Mouse (Mus musculus): ENCODE data around the gene Tbc1d9. TPM values are rescaled to one million over a fixed set of nuclear protein-coding genes. Genes with fewer than 3 reads are reported as not detected.
A peak's percentile ranks its signal among the peaks of the same experiment; 100 is the strongest.

Gene Tbc1d9
- total and polyA plus RNA-seq, 2 experiments from 2014 or later = 18.6 to 135 TPM

DNA sequence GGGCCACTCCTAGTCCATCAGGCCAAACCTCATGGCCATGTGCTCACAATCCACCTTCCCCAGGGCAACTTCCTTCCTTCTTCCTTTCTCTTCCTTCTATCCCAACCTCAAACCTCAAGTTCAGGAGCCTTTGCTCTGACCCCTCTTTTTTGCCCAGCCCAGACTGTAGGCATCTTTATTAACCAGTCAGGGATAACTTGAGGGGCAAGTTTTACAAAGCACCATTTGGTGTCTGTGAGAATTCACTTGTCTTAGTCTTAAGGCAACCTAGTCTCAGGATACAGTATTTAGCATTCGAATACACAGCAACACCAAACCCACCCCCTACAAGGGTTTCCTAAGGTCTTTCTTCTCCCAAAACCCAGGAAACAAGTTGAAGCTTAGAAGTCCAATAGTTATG is 5.5 kb upstream of the Tbc1d9 start:
- H3K27ac ChIP-seq (ENCODE audit: low read depth, low read length) = no peak overlapping the region
- WGBS = 68% methylated on average over 1 of the region's 1 CpGs
- H3K4me3 ChIP-seq (ENCODE audit: low read depth, low read length) = no peak overlapping the region
- no peak overlapping the region for H3K9ac ChIP-seq (replicated peaks; ENCODE audit: low read length, poor library complexity, severe bottlenecking)
- no peak for ATAC-seq (ENCODE audit: low FRiP score)
- DNase-seq (ENCODE audit: low spot score) = no peak
- no peaks in the 10 kb centered on the region for H3K4me1 ChIP-seq (ENCODE audit: insufficient read depth, low read length)
- no peak overlapping the region for H3K4me2 ChIP-seq (ENCODE audit: low read depth, low read length, poor library complexity, severe bottlenecking)
- H3K27me3 ChIP-seq (ENCODE audit: insufficient read depth, low read length) = no peaks in the 10 kb centered on the region
- H3K36me3 ChIP-seq (ENCODE audit: insufficient read depth, low read length) = no peaks in the 10 kb centered on the region
- no peaks in the 10 kb centered on the region for H3K9me3 ChIP-seq (ENCODE audit: low read length)
- no peak for TF ChIP-seq CTCF (IDR thresholded peaks at IDR 0.05)

GRCm38 (mm10) chr8:83160613-83161012 is 4.5 kb upstream of the Tbc1d9 start:
- no peaks in the 10 kb centered on the region for H3K36me3 ChIP-seq (ENCODE audit: insufficient read depth, low read length)
- no peaks in the 10 kb centered on the region for H3K9me3 ChIP-seq (ENCODE audit: low read length)
- no peaks in the 10 kb centered on the region for H3K4me1 ChIP-seq (ENCODE audit: insufficient read depth, low read length)
- H3K9ac ChIP-seq (replicated peaks; ENCODE audit: low read length, poor library complexity, severe bottlenecking) = no peak overlapping the region
- H3K4me2 ChIP-seq (ENCODE audit: low read depth, low read length, poor library complexity, severe bottlenecking) = no peak overlapping the region
- no peak for ATAC-seq (ENCODE audit: low FRiP score)
- no peak overlapping the region for H3K4me3 ChIP-seq (ENCODE audit: low read depth, low read length)
- WGBS = 74% methylated on average over 2 of the region's 2 CpGs
- DNase-seq (ENCODE audit: low spot score) = no peak
- no peak for TF ChIP-seq CTCF (IDR thresholded peaks at IDR 0.05)
- H3K27ac ChIP-seq (ENCODE audit: low read depth, low read length) = no peak overlapping the region
- H3K27me3 ChIP-seq (ENCODE audit: insufficient read depth, low read length) = no peaks in the 10 kb centered on the region

DNA sequence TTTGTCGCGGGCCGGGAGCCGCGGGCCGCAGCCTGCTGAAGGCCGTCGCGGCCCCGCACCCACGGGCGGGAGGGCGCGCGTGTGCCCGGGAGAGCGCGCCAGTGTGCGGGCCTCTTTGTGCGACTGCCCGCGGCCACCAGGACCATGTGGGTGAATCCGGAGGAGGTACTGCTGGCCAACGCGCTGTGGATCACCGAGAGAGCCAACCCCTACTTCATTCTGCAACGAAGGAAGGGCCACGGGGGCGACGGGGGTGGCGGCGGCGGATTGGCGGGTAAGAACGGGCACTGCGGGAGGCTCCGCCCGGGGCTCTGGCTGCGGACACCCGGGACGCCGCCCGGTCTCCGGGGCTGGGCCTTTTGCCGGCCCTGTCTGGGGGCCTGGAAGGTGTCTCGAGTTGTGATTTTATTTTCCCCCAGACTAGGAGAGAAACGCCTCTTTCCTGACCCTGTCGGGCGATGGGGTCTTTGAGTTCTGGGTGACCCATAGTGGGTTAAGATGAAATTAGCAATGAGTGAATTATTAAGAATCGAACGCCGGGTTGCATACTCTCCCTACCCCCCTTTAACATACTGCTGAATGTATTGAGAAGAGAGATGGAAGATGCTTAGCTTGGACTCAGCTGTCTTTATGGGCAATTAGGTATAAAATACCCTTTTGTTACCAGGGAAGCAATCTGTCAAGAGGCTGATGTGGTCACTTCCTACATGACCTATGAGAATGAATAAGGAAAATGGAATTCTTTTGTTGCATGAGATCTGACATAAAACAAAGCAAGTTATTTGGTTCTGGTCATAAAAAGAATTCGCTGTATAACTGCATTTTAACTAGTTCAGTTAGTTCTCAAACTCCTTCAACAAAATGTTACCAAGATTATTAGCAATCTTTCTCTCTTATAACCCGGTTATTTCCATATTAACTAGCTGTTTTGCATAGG is 1.0 kb downstream of the Tbc1d9 start, which contains the start of gene Gm10645:
Gene Gm10645 (minus strand): TSS at position 240 of the 937 bp plus-strand sequence.
- peaks cover 12% of the 10 kb centered on the region; the same call in 1 of the 2 replicates for H3K4me1 ChIP-seq (ENCODE audit: insufficient read depth, low read length)
- 1% methylated on average over 54 of the region's 54 CpGs for WGBS
- H3K36me3 ChIP-seq (ENCODE audit: insufficient read depth, low read length) = no peaks in the 10 kb centered on the region
- H3K27ac ChIP-seq (ENCODE audit: low read depth, low read length) = peak within 1 kb of the TSS; percentile 94
- peak within 1 kb of the TSS; percentile 66 for H3K4me2 ChIP-seq (ENCODE audit: low read depth, low read length, poor library complexity, severe bottlenecking)
- peak; percentile 40 for DNase-seq (ENCODE audit: low spot score)
- TF ChIP-seq CTCF (IDR thresholded peaks at IDR 0.05) = no peak
- peak within 1 kb of the TSS; percentile 96 for H3K4me3 ChIP-seq (ENCODE audit: low read depth, low read length)
- peak; percentile 82 for ATAC-seq (ENCODE audit: low FRiP score)
- peak within 1 kb of the TSS; percentile 99 for H3K9ac ChIP-seq (replicated peaks; ENCODE audit: low read length, poor library complexity, severe bottlenecking)
- H3K9me3 ChIP-seq (ENCODE audit: low read length) = no peaks in the 10 kb centered on the region
- H3K27me3 ChIP-seq (ENCODE audit: insufficient read depth, low read length) = no peaks in the 10 kb centered on the region

GRCm38 (mm10) chr8:83167932-83168331 is 2.8 kb downstream of the Tbc1d9 start:
- 35% methylated on average over 3 of the region's 3 CpGs for WGBS

DNA sequence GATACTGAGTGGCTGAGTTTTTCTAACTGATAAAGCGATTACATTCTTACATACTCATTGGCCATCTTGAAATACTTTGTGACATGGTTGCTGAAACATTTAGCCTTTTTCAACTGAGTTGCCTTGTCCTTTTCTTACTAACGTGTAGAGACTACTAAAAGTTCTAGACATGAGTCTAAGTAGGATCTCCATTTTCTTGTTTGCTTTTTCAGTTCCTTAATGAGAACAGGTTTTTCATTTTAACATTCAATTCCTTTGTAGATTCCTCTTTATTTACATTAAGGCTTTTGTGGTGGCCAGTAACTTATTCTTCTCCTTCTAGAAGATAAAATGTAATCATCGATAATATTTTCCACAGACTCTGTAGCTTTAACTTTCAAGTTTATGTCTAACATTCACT is 4.0 kb downstream of the Tbc1d9 start:
- Histone ChIP-seq H3K4me2 (ENCODE audit: low read depth, low read length, poor library complexity, severe bottlenecking) (peak overlapping the region; percentile 32; the same call in 1 of the 2 replicates), H3K4me1 (ENCODE audit: insufficient read depth, low read length) (peaks cover 12% of the 10 kb centered on the region; the same call in 1 of the 2 replicates), H3K4me3 (ENCODE audit: low read depth, low read length) (no peak overlapping the region), H3K36me3 (ENCODE audit: insufficient read depth, low read length) (no peaks in the 10 kb centered on the region), H3K9ac (replicated peaks; ENCODE audit: low read length, poor library complexity, severe bottlenecking) (no peak overlapping the region), H3K27me3 (ENCODE audit: insufficient read depth, low read length) (no peaks in the 10 kb centered on the region), H3K27ac (ENCODE audit: low read depth, low read length) (no peak overlapping the region), H3K9me3 (ENCODE audit: low read length) (no peaks in the 10 kb centered on the region)
- ATAC-seq (ENCODE audit: low FRiP score) = no peak
- 89% methylated on average over 3 of the region's 3 CpGs for WGBS
- no peak for TF ChIP-seq CTCF (IDR thresholded peaks at IDR 0.05)
- DNase-seq (ENCODE audit: low spot score) = no peak

More at GRCm38 (mm10) chr8:83167932-83168331, 2.8 kb downstream of the Tbc1d9 start:
- H3K4me2 ChIP-seq (ENCODE audit: low read depth, low read length, poor library complexity, severe bottlenecking) = peak overlapping the region; percentile 66
- no peaks in the 10 kb centered on the region for H3K36me3 ChIP-seq (ENCODE audit: insufficient read depth, low read length)
- ATAC-seq (ENCODE audit: low FRiP score) (no peak), DNase-seq (ENCODE audit: low spot score) (peak; percentile 14)
- H3K27ac ChIP-seq (ENCODE audit: low read depth, low read length) = no peak overlapping the region
- peaks cover 12% of the 10 kb centered on the region; the same call in 1 of the 2 replicates for H3K4me1 ChIP-seq (ENCODE audit: insufficient read depth, low read length)
- peak overlapping the region; percentile 19; the same call in 1 of the 2 replicates for H3K9ac ChIP-seq (replicated peaks; ENCODE audit: low read length, poor library complexity, severe bottlenecking)
- no peak for TF ChIP-seq CTCF (IDR thresholded peaks at IDR 0.05)
- H3K9me3 ChIP-seq (ENCODE audit: low read length) = no peaks in the 10 kb centered on the region
- no peaks in the 10 kb centered on the region for H3K27me3 ChIP-seq (ENCODE audit: insufficient read depth, low read length)
- peak overlapping the region; percentile 96 for H3K4me3 ChIP-seq (ENCODE audit: low read depth, low read length)

DNA sequence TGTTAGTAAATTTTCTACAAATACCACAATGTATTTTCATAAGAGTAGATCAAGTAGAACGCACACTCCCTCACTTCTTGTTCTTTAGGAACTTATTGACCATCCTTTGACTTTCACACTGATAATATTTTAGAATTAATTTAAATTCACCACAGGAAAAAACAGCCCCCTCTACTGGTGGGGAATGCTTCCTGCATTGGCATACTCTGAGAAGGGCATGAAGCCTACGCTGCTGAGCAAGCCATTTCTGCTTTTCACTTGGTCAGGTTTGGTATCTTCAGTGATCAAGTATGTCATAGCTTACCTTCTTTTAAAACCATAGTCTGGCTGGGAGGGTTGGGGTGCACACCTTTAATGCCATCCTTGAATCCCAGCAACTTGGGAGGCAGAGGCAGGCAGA is 4.6 kb downstream of the Tbc1d9 start:
- Histone ChIP-seq H3K36me3 (ENCODE audit: insufficient read depth, low read length) (no peaks in the 10 kb centered on the region), H3K27me3 (ENCODE audit: insufficient read depth, low read length) (no peaks in the 10 kb centered on the region), H3K4me1 (ENCODE audit: insufficient read depth, low read length) (peaks cover 12% of the 10 kb centered on the region; the same call in 1 of the 2 replicates), H3K9ac (replicated peaks; ENCODE audit: low read length, poor library complexity, severe bottlenecking) (no peak overlapping the region), H3K27ac (ENCODE audit: low read depth, low read length) (no peak overlapping the region), H3K4me2 (ENCODE audit: low read depth, low read length, poor library complexity, severe bottlenecking) (no peak overlapping the region), H3K4me3 (ENCODE audit: low read depth, low read length) (no peak overlapping the region), H3K9me3 (ENCODE audit: low read length) (no peaks in the 10 kb centered on the region)
- no peak for DNase-seq (ENCODE audit: low spot score)
- peak; percentile 52 for TF ChIP-seq CTCF (IDR thresholded peaks at IDR 0.05)
- no peak for ATAC-seq (ENCODE audit: low FRiP score)
- 94% methylated on average over 2 of the region's 2 CpGs for WGBS

Data from midbrain, postnatal 0 days (tissue).